ENCODE assay signal across 12 mouse cellular contexts in the genomic region with DNA sequence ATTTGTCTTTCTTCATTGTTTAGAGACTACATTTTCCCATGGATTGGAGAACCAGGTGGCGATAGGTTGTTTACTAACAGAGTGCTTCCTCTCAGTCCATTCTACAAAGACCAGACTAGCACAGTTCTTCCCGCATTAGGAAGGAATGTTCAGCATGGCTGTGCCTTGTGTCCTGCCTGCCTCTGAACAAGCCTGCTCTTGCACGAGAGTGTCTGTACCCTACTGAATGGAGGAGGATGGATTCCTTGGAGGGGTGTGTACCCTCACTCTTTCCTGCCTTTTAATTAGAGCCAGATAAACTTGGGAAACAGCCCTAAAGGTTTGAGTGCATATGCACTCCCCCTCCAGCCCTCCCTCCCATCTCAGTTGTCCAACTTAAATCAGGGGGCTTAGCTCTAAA.
DNase-seq lines count a peak whose midpoint lies in the region; ATAC-seq and TF ChIP-seq lines count a peak whose summit lies in the region.
"Had no signal": no experiment of that assay in that cellular context is flagged by ENCODE, and none has a peak within 500 bp of the region (broad histone marks: within the 10 kb centered on the region; RNA-seq: fewer than 3 reads in every experiment).

No protein-coding gene starts in this region.

- TF ChIP-seq EP300 in heart, adult 2 months (IDR thresholded peaks at IDR 0.05; ENCODE audit: insufficient read depth, low read depth, low read length), result no peak

- no peak for TF ChIP-seq POLR2A in heart, adult 2 months (IDR thresholded peaks at IDR 0.05; ENCODE audit: insufficient read depth, low read depth, low read length)
- no peak for TF ChIP-seq POLR2A in lung, adult 2 months (IDR thresholded peaks at IDR 0.05; ENCODE audit: borderline replicate concordance, extremely low read depth, low read depth, low read length)
- peak; percentile 35 for TF ChIP-seq POLR2A in myocyte (IDR thresholded peaks at IDR 0.05; ENCODE audit: insufficient read length, low read depth)

- no peaks in the 10 kb centered on the region for H3K27me3 ChIP-seq in heart, adult 2 months (ENCODE audit: control insufficient read depth, insufficient read depth, low read length)
- no peaks in the 10 kb centered on the region for H3K27me3 ChIP-seq in embryonic facial prominence, embryonic 13.5 days
- H3K27me3 ChIP-seq in myocyte (ENCODE audit: control insufficient read depth, insufficient read depth, insufficient read length), result no peaks in the 10 kb centered on the region
- H3K27me3 ChIP-seq: midbrain, embryonic 15.5 days had no signal

- no peaks in the 10 kb centered on the region for H3K9me3 ChIP-seq in embryonic facial prominence, embryonic 13.5 days
- H3K9me3 ChIP-seq: midbrain, embryonic 15.5 days had no signal

- peaks cover 15% of the 10 kb centered on the region for H3K79me2 ChIP-seq in heart, adult 2 months (replicated peaks; ENCODE audit: control insufficient read depth, insufficient read depth, low read length)
- H3K79me2 ChIP-seq in myocyte (ENCODE audit: control insufficient read depth, insufficient read depth), result peaks cover 98% of the 10 kb centered on the region

- WGBS in heart, adult 2 months, result 20% methylated on average over 3 of the region's 3 CpGs
- 16% methylated on average over 3 of the region's 3 CpGs for WGBS in lung, adult 2 months
- 10% methylated on average over 3 of the region's 3 CpGs for WGBS in embryonic facial prominence, embryonic 13.5 days

- peak overlapping the region; percentile 38 for H3K4me3 ChIP-seq in heart, adult 2 months
- peak overlapping the region; percentile 11 for H3K4me3 ChIP-seq in lung, adult 2 months (replicated peaks; ENCODE audit: extremely low read depth, low read depth, low read length)
- peak overlapping the region; percentile 64 for H3K4me3 ChIP-seq in embryonic facial prominence, embryonic 13.5 days
- peak overlapping the region; percentile 18 for H3K4me3 ChIP-seq in myocyte
- H3K4me3 ChIP-seq: midbrain, embryonic 15.5 days had no signal

- peak; percentile 76 for ATAC-seq in embryonic facial prominence, embryonic 13.5 days (ENCODE audit: insufficient number of reproducible peaks, insufficient read depth, low FRiP score, low TSS enrichment, low read depth)
- no peak for ATAC-seq in monocyte, adult 5-6 weeks (replicated peaks; ENCODE audit: insufficient number of reproducible peaks, low FRiP score, low TSS enrichment, poor library complexity, severe bottlenecking)
- ATAC-seq: midbrain, embryonic 15.5 days had no signal

- peaks cover 45% of the 10 kb centered on the region for H3K4me1 ChIP-seq in heart, adult 2 months (ENCODE audit: control insufficient read depth, insufficient read depth, low read length)
- H3K4me1 ChIP-seq in lung, adult 2 months (ENCODE audit: control insufficient read depth, insufficient read depth, low read length), result peaks cover 57% of the 10 kb centered on the region
- H3K4me1 ChIP-seq in embryonic facial prominence, embryonic 13.5 days, result peaks cover 80% of the 10 kb centered on the region

- TF ChIP-seq CTCF in heart, adult 2 months (IDR thresholded peaks at IDR 0.05), result no peak
- TF ChIP-seq CTCF in lung, adult 2 months (IDR thresholded peaks at IDR 0.05; ENCODE audit: insufficient read depth, low read length), result no peak

- H3K27ac ChIP-seq in heart, adult 2 months, result peak overlapping the region; percentile 89
- H3K27ac ChIP-seq in embryonic facial prominence, embryonic 13.5 days, result peak overlapping the region; percentile 95
- H3K27ac ChIP-seq: midbrain, embryonic 15.5 days had no signal

- peak overlapping the region; percentile 26; the same call in 1 of the 2 replicates for H3K9ac ChIP-seq in heart, adult 2 months (ENCODE audit: low read depth, low read length)
- H3K9ac ChIP-seq in embryonic facial prominence, embryonic 13.5 days, result peak overlapping the region; percentile 90
- H3K9ac ChIP-seq: midbrain, embryonic 15.5 days had no signal

- peak overlapping the region; percentile 68 for H3K4me2 ChIP-seq in embryonic facial prominence, embryonic 13.5 days
- peak overlapping the region; percentile 94 for H3K4me2 ChIP-seq in myocyte (ENCODE audit: low read depth)
- H3K4me2 ChIP-seq: midbrain, embryonic 15.5 days had no signal

- H3K36me3 ChIP-seq in heart, adult 2 months (ENCODE audit: control insufficient read depth, insufficient read depth, low read length), result peaks cover 73% of the 10 kb centered on the region
- H3K36me3 ChIP-seq in embryonic facial prominence, embryonic 13.5 days, result peaks cover 29% of the 10 kb centered on the region
- H3K36me3 ChIP-seq in myocyte (ENCODE audit: control insufficient read depth, insufficient read depth), result peaks cover 35% of the 10 kb centered on the region
- H3K36me3 ChIP-seq: midbrain, embryonic 15.5 days had no signal

- H3ac ChIP-seq in myocyte (ENCODE audit: control insufficient read depth, insufficient read length), result no peak overlapping the region

- DNase-seq in heart, adult 2 months, result no peak
- no peak for DNase-seq in heart, postnatal 36 days
- DNase-seq in lung, adult 2 months, result no peak
- no peak for DNase-seq in lung, postnatal 10 days
- DNase-seq in layer of hippocampus, adult 18-20 months (ENCODE audit: low spot score in 2 of 2), result no peak
- DNase-seq: B cell, adult 2 months; gastrocnemius, postnatal 36 days; retina, postnatal 1 day had no signal

- intact Hi-C loops in heart, adult 2 months (cut with DNase I), result no loop called here
- intact Hi-C loops in heart, postnatal 36 days (cut with DNase I), result no loop called here

TF ChIP-seq in myocyte, 11 proteins besides CTCF, POLR2A, EP300 and RAD21:
- TF ChIP-seq TCF3 (IDR thresholded peaks at IDR 0.05; ENCODE audit: insufficient read length, low read depth) (no peak), MYOG (IDR thresholded peaks at IDR 0.05; ENCODE audit: control insufficient read depth in 1 of 3, insufficient read depth in 1 of 3, insufficient read length in 2 of 3, low read depth in 2 of 3) (no peak), POLR2AphosphoS2 (IDR thresholded peaks at IDR 0.05; ENCODE audit: insufficient read length, low read depth) (peak; percentile 67)

Comparison
In these comparisons a context has a peak if more than half of its experiments do, and no peak if none do; other contexts are left out.
1. H3K4me3 ChIP-seq: peak in every context shown above with its lines; median percentile 64 in embryonic facial prominence, embryonic 13.5 days; 38 in heart, adult 2 months; 18 in myocyte; 11 in lung, adult 2 months.